Mouse (Mus musculus) embryonic stem cell, embryonic (primary cell): ENCODE measurements around the gene Cenpo.

Source experiments
- CTCF ChIA-PET, 4 experiments: fragments of 300-600 bp in 2 of 4; fragments of 350-600 bp in 2 of 4; sonication (Branson Sonifier 250); formaldehyde crosslinking; loops; one replicate each; lab custom pipeline; 2022; ENCODE audit warnings: inconsistent platforms in 2 of 4; lab: Charles Lee
- POLR2A ChIA-PET, 4 experiments: fragments of 300-600 bp in 2 of 4; fragments of 350-600 bp in 2 of 4; sonication (Branson Sonifier 250); formaldehyde crosslinking; loops; one replicate each; lab custom pipeline; 2022; ENCODE audit warnings: antibody characterized with exemption in 4 of 4, inconsistent platforms in 1 of 4; lab: Charles Lee

Cenpo gene

GRCm38 (mm10) chr12:4179671-4180233 lies 54.3 kb downstream of the Cenpo start:
- POLR2A ChIA-PET: interaction anchor here in 2 of 4 experiments (0.6 to 2.9 kb wide), 11 partner anchors 9 to 760 kb away, joined by 3 to 12 read pairs (median 4); partner anchors contain the start of genes Cenpo (in 1 of the 2), Efr3b (in 1 of the 2) and Ptrhd1 (in 1 of the 2)
- CTCF ChIA-PET: interaction anchor here in 2 of 4 experiments (0.9 to 2.5 kb wide), 4 partner anchors 9 to 73 kb away, joined by 3 to 12 read pairs (median 6); no protein-coding TSS in a partner anchor

- ChIA-PET POLR2A (interaction anchor here in 3 of 4 experiments (0.6 to 2.9 kb wide), 17 partner anchors 10 to 240 kb away, joined by 3 to 12 read pairs (median 4); partner anchors contain the start of genes Cenpo (in 2 of the 3) and Ptrhd1 (in 2 of the 3)), CTCF (interaction anchor here in 3 of 4 experiments (0.5 to 2.5 kb wide), 10 partner anchors 10 to 259 kb away, joined by 3 to 12 read pairs (median 4); no protein-coding TSS in a partner anchor)
These were observed 55.3 kb downstream of the Cenpo start for GRCm38 (mm10) chr12:4178839-4179238.

- CTCF ChIA-PET: interaction anchor here in 2 of 4 experiments (0.6 to 1.2 kb wide), 2 partner anchors 16 to 297 kb away, joined by 3 read pairs; no protein-coding TSS in a partner anchor
- POLR2A ChIA-PET: interaction anchor here in 3 of 4 experiments (0.9 to 2.0 kb wide), 6 partner anchors 8 to 184 kb away, joined by 3 to 4 read pairs (median 3); no protein-coding TSS in a partner anchor
These were observed 60.8 kb downstream of the Cenpo start for GRCm38 (mm10) chr12:4173108-4173790.

GRCm38 (mm10) chr12:4169622-4170021 lies 64.5 kb downstream of the Cenpo start:
- CTCF ChIA-PET: no interaction called here
- POLR2A ChIA-PET: interaction anchor here in 2 of 4 experiments (0.5 to 4.2 kb wide), 4 partner anchors 9 to 354 kb away, joined by 3 to 16 read pairs (median 4); partner anchors contain the start of genes Cenpo (in 1 of the 2) and Ptrhd1 (in 1 of the 2)

GRCm38 (mm10) chr12:4169058-4169457 lies 65.0 kb downstream of the Cenpo start:
- POLR2A ChIA-PET: interaction anchor here in 2 of 4 experiments (1.2 to 4.2 kb wide), 3 partner anchors 9 to 65 kb away, joined by 3 to 16 read pairs (median 4); partner anchors contain the start of genes Cenpo (in 1 of the 2) and Ptrhd1 (in 1 of the 2)
- CTCF ChIA-PET: no interaction called here

- POLR2A ChIA-PET: interaction anchor here in 2 of 4 experiments (0.6 to 1.2 kb wide), 3 partner anchors 9 to 42 kb away, joined by 3 to 7 read pairs (median 4); no protein-coding TSS in a partner anchor
- CTCF ChIA-PET: interaction anchor here in 1 of 4 experiments (0.6 kb wide), 1 partner anchor 260 kb away, joined by 3 read pairs; no protein-coding TSS in a partner anchor
These were observed 67.1 kb downstream of the Cenpo start for GRCm38 (mm10) chr12:4166970-4167369.

- CTCF ChIA-PET: interaction anchor here in 1 of 4 experiments (1.0 kb wide), 1 partner anchor 46 kb away, joined by 5 read pairs; no protein-coding TSS in a partner anchor
- POLR2A ChIA-PET: interaction anchor here in 1 of 4 experiments (1.3 kb wide), 1 partner anchor 30 kb away, joined by 3 read pairs; the partner anchor contains the start of gene Adcy3
These were observed 71.2 kb downstream of the Cenpo start for GRCm38 (mm10) chr12:4162886-4163285.

GRCm38 (mm10) chr12:4160322-4160721 lies 73.8 kb downstream of the Cenpo start:
- CTCF ChIA-PET: interaction anchor here (0.6 to 1.5 kb wide), 5 partner anchors 11 to 53 kb away, joined by 3 to 4 read pairs (median 4); no protein-coding TSS in a partner anchor
- POLR2A ChIA-PET: interaction anchor here in 2 of 4 experiments (0.6 to 1.4 kb wide), 6 partner anchors 9 to 680 kb away, joined by 3 to 5 read pairs (median 3); no protein-coding TSS in a partner anchor

GRCm38 (mm10) chr12:4158868-4159632 lies 75.0 kb downstream of the Cenpo start:
- POLR2A ChIA-PET: interaction anchor here in 1 of 4 experiments (1.0 to 1.4 kb wide), 2 partner anchors 30 to 75 kb away, joined by 3 read pairs; partner anchors contain the start of genes Cenpo and Ptrhd1
- CTCF ChIA-PET: interaction anchor here in 2 of 4 experiments (1.3 to 1.5 kb wide), 2 partner anchors 18 to 30 kb away, joined by 3 read pairs; no protein-coding TSS in a partner anchor

- CTCF ChIA-PET: interaction anchor here in 1 of 4 experiments (0.6 kb wide), 1 partner anchor 143 kb away, joined by 3 read pairs; no protein-coding TSS in a partner anchor
These were observed 75.9 kb downstream of the Cenpo start for GRCm38 (mm10) chr12:4158179-4158578.

GRCm38 (mm10) chr12:4157466-4157865 lies 76.6 kb downstream of the Cenpo start:
- ChIA-PET POLR2A (no interaction called here), CTCF (no interaction called here)

More at GRCm38 (mm10) chr12:4158179-4158578, 75.9 kb downstream of the Cenpo start:
- POLR2A ChIA-PET: interaction anchor here in 1 of 4 experiments (0.7 kb wide), 1 partner anchor 21 kb away, joined by 3 read pairs; no protein-coding TSS in a partner anchor

- ChIA-PET POLR2A (no interaction called here), CTCF (no interaction called here)
These were observed 82.1 kb downstream of the Cenpo start for GRCm38 (mm10) chr12:4151969-4152368.

GRCm38 (mm10) chr12:4150936-4151335 lies 83.2 kb downstream of the Cenpo start:
- ChIA-PET POLR2A (interaction anchor here in 1 of 4 experiments (1.3 kb wide), 1 partner anchor 9 kb away, joined by 3 read pairs; no protein-coding TSS in a partner anchor), CTCF (no interaction called here)
